Mouse (Mus musculus) megakaryocyte, adult 5-6 weeks (primary cell): ENCODE data around the gene Ntn5. TPM values are rescaled to one million over a fixed set of nuclear protein-coding genes. Genes with fewer than 3 reads are reported as not detected.
"Not testable (repeated sequence)": the region's sequence is repeated elsewhere in the genome, so short reads cannot be mapped to it uniquely, and the experiment has no call there.

Source experiments
- ATAC-seq: 2 replicates; pipeline ENCODE4 v1.8.0; 2016; ENCODE audit warnings: mild to moderate bottlenecking, inconsistent platforms; ENCODE audit not compliant: poor library complexity, severe bottlenecking
- total RNA-seq, 2 experiments: library from RNA; stranded (forward) in 1 of 2; stranded (reverse) in 1 of 2; fragments of 153-499, 151-499 nt in 1 of 2; fragments of 221-1000, 200-1000 nt in 1 of 2; gene quantifications; 2 replicates each; pipeline versions ENCODE4 v1.2.3 to v1.2.4; 2015 to 2017

The Ntn5 gene
- not detected in 2 replicates for total RNA-seq (2015)
- total RNA-seq (2017), result not detected in 2 replicates

DNA sequence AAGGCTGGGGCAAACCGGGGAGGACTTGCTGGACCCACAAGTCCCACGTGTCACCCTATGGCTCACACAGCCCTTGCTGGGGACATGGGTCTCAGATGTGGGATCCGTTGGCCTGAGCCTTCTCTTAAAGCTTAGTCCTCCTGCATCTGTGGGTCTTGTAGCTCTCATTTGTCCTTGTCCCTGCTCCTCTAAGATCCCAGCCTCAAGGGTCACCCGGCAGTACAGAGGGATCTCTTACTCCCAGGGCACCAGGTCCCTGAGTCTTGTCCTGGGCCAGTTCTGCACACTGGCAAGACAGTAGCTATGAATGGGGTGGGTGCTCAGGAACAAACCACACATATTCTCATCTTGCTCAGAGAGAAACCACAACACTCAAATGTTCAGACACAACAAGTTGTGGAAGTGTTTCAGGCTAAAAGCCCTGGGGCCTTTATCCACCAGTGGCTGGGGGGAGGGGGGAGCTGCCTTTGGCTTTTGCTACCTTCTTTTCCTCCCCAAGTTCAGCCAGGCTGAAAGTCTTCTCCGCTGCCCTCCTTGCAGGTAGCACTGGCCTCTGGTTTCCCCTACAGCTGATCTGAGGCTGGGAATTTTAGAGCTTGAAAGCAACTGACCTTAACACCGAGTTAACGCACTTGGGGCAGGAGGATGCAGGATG is at the start of gene Ntn5:
Ntn5 (plus strand) TSS at position 627 of the 655 bp plus-strand sequence.
- ATAC-seq, result no peak

DNA sequence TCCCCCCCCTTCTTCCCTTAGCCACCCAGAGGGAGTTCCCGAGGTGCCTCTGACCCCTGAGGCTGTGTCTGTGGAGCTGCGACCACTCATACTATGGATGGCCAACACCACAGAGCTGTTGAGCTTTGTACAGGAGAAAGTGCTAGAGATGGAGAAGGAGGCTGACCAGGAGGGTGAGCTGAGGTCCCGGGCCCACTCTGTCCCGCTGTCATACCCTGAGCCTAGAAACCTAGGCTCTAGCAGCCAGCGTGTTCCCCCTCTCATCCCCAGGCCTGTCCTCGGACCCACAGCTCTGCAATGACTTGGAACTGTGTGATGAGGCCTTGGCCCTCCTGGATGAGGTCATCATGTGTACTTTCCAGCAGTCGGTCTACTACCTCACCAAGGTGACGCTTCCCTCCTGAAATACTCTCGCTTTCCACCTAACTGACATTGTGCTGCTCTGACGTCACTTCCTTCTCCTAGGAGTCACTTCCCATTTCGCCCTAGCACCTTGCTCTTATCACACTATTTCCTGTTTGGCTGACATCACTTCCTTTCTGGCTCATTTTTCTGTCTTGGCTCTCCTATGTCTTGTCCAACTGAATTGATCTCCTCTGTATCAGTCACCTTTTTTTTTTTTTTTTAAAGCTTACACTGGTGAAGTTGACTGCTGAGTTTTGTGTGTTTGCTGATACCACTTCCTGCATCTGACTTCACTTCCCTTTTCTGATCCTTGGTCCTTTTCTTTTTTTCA is 48.7 kb upstream of the Ntn5 start:
- ATAC-seq, result peak; percentile 96

DNA sequence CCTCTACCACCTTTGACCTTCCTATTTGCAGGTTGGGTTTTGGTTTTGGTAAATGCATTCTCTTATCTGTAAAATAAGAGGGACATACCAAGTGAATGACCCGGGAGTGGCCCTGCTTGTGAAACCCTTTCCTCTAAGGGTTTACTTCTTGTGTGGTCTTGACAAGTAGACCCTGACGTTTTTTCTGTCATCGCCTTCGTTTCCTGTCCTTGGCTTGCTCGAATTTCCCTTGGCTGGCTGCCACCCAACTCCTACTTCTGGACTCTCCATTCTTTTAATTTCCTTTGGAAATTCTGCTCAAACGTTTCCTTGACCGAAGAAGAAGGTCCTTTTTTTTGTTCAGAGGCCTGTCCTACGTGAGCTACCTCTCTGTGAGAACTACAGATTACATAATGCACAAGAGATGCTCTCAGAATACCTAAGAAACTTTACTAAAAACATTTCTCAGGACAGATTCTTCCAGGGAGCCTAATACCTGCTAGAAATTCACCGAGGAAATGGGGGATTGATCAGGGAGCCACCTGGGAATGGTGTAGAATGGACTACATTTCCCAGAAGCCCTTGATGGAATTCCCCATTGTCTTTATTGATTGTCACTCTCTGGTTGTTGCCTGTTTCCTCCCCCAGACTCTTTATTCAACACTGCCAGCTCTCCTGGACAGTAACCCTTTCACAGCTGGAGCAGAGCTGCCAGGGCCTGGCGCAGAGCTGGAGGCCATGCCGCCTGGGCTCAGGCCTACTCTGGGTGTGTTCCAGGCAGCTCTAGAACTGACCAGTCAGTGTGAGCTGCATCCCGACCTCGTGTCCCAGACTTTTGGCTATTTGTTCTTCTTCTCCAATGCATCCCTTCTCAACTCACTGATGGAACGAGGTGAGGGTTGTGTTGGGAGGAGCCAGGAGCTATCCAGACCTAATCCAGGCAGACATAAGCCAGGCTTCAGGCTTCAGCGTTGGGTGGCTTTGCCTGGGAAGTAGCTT is 47.8 kb upstream of the Ntn5 start:
- ATAC-seq, result no peak

DNA sequence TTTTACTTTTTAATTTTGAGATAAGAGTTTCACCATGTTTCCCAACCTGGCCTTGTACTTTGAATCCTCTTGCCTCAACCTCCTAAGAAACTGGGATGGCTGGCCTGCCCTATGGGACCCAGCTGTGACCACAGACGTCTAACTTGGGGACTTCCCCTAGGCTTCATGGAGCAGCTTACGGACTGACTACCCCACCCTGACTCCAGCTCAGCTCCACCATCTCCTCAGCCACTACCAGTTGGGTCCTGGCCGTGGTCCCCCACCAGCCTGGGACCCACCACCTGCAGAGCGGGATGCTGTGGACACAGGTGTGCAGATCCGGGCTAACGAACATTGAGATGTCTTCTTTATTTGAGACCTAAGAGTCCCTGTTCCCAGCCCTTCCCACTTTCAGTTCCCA is 46.1 kb upstream of the Ntn5 start:
- ATAC-seq, result no peak

- no peak for ATAC-seq
Observed at GRCm38 (mm10) chr7:45638623-45639401, 45.0 kb upstream of the Ntn5 start.

- no peak for ATAC-seq
Observed at GRCm38 (mm10) chr7:45639561-45640027, 44.2 kb upstream of the Ntn5 start, which contains the start of gene Mamstr. Gene Mamstr, plus strand, starts transcription at chr7:45639977.

GRCm38 (mm10) chr7:45640191-45640957 is 43.4 kb upstream of the Ntn5 start:
- no peak for ATAC-seq

DNA sequence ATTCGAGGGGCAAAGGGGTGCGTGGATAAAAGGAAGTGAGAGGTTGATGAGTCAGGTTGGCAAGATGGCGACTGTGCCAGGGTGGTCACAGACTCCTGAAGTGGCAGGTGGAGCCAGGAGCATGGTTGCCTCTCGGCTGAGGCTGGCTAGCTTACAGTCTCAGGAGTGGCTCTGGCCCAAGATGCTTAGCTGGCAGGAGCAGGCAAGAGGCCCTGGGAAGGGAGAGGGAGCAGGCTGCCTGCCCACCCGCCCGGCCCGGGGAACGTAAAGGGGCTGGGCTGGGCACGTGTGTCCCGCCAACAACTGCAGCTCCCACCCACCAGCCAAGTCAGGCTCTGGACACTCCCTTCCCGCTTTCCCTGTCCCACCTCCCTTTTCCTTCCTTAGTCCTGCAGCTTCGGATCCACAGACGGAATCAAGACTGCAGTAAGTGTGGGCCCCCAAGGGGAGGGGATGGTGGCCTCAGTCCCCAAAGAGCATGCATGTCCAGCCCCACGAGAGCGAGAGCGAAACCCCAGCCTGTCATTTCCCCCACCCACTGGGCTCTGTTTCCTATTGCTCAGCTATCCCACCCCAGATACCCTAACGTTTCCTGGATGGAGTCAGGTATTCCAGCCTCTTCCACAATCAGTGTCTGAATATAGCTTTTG is 42.3 kb upstream of the Ntn5 start:
- no peak for ATAC-seq

DNA sequence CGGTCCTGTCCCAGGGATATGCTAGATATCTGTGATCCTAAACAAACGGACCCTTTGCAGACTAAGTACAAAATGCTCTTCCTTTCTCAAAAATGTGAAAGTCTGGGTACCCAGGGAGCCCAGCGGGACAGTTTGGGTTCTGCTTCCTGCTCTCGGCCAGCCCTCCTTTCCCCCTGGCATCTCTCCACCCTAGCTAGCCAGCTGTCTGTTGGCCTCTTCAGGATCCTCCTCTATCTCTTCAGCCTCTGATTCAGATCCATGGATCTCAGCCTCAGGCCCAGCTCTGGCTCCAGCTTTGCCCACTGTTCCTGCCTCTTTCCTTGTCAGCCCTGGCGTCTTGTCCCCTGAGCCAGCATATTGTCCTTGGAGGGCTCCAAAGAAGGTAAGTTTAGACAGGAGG is 41.7 kb upstream of the Ntn5 start:
- no peak for ATAC-seq

DNA sequence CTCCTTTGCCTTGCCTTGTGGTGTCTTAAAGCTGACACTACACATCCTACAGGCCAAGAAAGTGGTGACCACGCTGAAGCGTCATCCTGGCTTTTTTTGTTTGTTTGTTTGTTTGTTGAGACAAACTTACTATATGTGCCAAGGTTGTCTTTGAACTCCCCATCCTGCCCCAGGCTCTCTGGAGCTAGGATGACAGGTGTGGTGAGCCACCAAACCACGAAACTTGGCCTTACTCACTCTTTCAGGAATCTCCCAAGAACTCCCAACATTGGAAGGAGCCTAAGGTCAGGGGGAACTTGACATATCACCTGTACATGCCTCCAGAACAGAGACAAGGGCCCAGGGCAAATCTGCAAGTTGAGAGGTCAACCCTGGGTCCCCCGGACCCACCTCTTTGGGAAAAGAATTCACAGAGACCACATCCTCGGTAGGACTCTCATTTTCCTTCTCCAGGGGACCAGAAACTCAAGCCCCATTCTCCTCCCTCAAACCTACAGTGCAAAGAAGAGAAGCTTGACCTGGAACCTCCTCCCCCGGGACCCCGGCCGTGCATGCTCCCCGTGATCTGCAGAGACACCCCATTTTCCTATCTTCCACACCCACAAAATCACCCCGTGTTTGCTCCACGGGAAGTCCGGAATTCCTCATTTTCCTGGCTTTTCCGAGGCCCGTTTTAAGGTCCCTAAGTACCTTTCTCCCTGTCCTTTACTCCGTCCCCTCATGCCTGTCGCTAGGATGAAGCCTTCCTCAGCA is 41.1 kb upstream of the Ntn5 start:
- ATAC-seq, result no peak

- peak; percentile 95 for ATAC-seq
Observed at GRCm38 (mm10) chr7:45643441-45644178, 40.2 kb upstream of the Ntn5 start.

GRCm38 (mm10) chr7:45644183-45644582 is 39.6 kb upstream of the Ntn5 start:
- no peak for ATAC-seq

GRCm38 (mm10) chr7:45644872-45645590 is 38.8 kb upstream of the Ntn5 start:
- ATAC-seq, result no peak

GRCm38 (mm10) chr7:45645591-45645971 is 38.2 kb upstream of the Ntn5 start:
- no peak for ATAC-seq

- no peak for ATAC-seq
Observed at GRCm38 (mm10) chr7:45646671-45647070, 37.2 kb upstream of the Ntn5 start.

GRCm38 (mm10) chr7:45649351-45649750 is 34.5 kb upstream of the Ntn5 start:
- no peak for ATAC-seq

GRCm38 (mm10) chr7:45650484-45650883 is 33.3 kb upstream of the Ntn5 start:
- ATAC-seq, result not testable (repeated sequence)
